Mouse (Mus musculus): ENCODE data around the gene Sox5. TPM values are rescaled to one million over a fixed set of nuclear protein-coding genes. Genes with fewer than 3 reads are reported as not detected.

Gene Sox5
- polyA plus RNA-seq, 1 experiment from 2014 or later = 34.6 TPM

- 91% methylated on average over 14 of the region's 14 CpGs for WGBS
- H3K4me1 ChIP-seq (ENCODE audit: control insufficient read depth, insufficient read depth, low read length) = no peaks in the 10 kb centered on the region
- H3K4me2 ChIP-seq (ENCODE audit: low read depth, low read length) = no peak overlapping the region
- no peak overlapping the region for H3K9ac ChIP-seq (replicated peaks; ENCODE audit: low read depth, low read length)
- H3K9me3 ChIP-seq (ENCODE audit: control insufficient read depth, low read length) = no peaks in the 10 kb centered on the region
- no peak overlapping the region for H3K27ac ChIP-seq (ENCODE audit: low read depth, low read length)
- no peaks in the 10 kb centered on the region for H3K27me3 ChIP-seq (ENCODE audit: control insufficient read depth, insufficient read depth, low read length)
- no peak overlapping the region for H3K4me3 ChIP-seq (ENCODE audit: low read depth, low read length)
- ATAC-seq (ENCODE audit: low read depth) = no peak
- H3K36me3 ChIP-seq (ENCODE audit: control insufficient read depth, insufficient read depth, low read length) = no peaks in the 10 kb centered on the region
Observed at GRCm38 (mm10) chr6:144756444-144756843, 25.3 kb downstream of the Sox5 start.

GRCm38 (mm10) chr6:144755304-144755703, 26.5 kb downstream of the Sox5 start:
- Histone ChIP-seq H3K9me3 (ENCODE audit: control insufficient read depth, low read length) (no peaks in the 10 kb centered on the region), H3K9ac (replicated peaks; ENCODE audit: low read depth, low read length) (no peak overlapping the region), H3K27me3 (ENCODE audit: control insufficient read depth, insufficient read depth, low read length) (no peaks in the 10 kb centered on the region), H3K27ac (ENCODE audit: low read depth, low read length) (no peak overlapping the region), H3K4me2 (ENCODE audit: low read depth, low read length) (no peak overlapping the region), H3K4me1 (ENCODE audit: control insufficient read depth, insufficient read depth, low read length) (no peaks in the 10 kb centered on the region), H3K4me3 (ENCODE audit: low read depth, low read length) (no peak overlapping the region), H3K36me3 (ENCODE audit: control insufficient read depth, insufficient read depth, low read length) (no peaks in the 10 kb centered on the region)
- WGBS = 91% methylated on average over 4 of the region's 4 CpGs
- no peak for ATAC-seq (ENCODE audit: low read depth)

GRCm38 (mm10) chr6:144754366-144754765, 27.4 kb downstream of the Sox5 start:
- Histone ChIP-seq H3K4me3 (ENCODE audit: low read depth, low read length) (no peak overlapping the region), H3K9me3 (ENCODE audit: control insufficient read depth, low read length) (no peaks in the 10 kb centered on the region), H3K36me3 (ENCODE audit: control insufficient read depth, insufficient read depth, low read length) (no peaks in the 10 kb centered on the region), H3K9ac (replicated peaks; ENCODE audit: low read depth, low read length) (no peak overlapping the region), H3K4me2 (ENCODE audit: low read depth, low read length) (no peak overlapping the region), H3K4me1 (ENCODE audit: control insufficient read depth, insufficient read depth, low read length) (no peaks in the 10 kb centered on the region), H3K27ac (ENCODE audit: low read depth, low read length) (no peak overlapping the region), H3K27me3 (ENCODE audit: control insufficient read depth, insufficient read depth, low read length) (no peaks in the 10 kb centered on the region)
- ATAC-seq (ENCODE audit: low read depth) = no peak

- Histone ChIP-seq H3K36me3 (ENCODE audit: control insufficient read depth, insufficient read depth, low read length) (no peaks in the 10 kb centered on the region), H3K4me1 (ENCODE audit: control insufficient read depth, insufficient read depth, low read length) (no peaks in the 10 kb centered on the region), H3K27ac (ENCODE audit: low read depth, low read length) (no peak overlapping the region), H3K4me3 (ENCODE audit: low read depth, low read length) (no peak overlapping the region), H3K9ac (replicated peaks; ENCODE audit: low read depth, low read length) (no peak overlapping the region), H3K9me3 (ENCODE audit: control insufficient read depth, low read length) (no peaks in the 10 kb centered on the region), H3K27me3 (ENCODE audit: control insufficient read depth, insufficient read depth, low read length) (no peaks in the 10 kb centered on the region), H3K4me2 (ENCODE audit: low read depth, low read length) (no peak overlapping the region)
- ATAC-seq (ENCODE audit: low read depth) = no peak
- WGBS = 20% methylated on average over 3 of the region's 3 CpGs
Observed at GRCm38 (mm10) chr6:144753963-144754296, 27.8 kb downstream of the Sox5 start.

- no peak overlapping the region for H3K4me3 ChIP-seq (ENCODE audit: low read depth, low read length)
- no peak overlapping the region for H3K4me2 ChIP-seq (ENCODE audit: low read depth, low read length)
- no peaks in the 10 kb centered on the region for H3K36me3 ChIP-seq (ENCODE audit: control insufficient read depth, insufficient read depth, low read length)
- H3K9me3 ChIP-seq (ENCODE audit: control insufficient read depth, low read length) = no peaks in the 10 kb centered on the region
- no peak overlapping the region for H3K27ac ChIP-seq (ENCODE audit: low read depth, low read length)
- H3K4me1 ChIP-seq (ENCODE audit: control insufficient read depth, insufficient read depth, low read length) = no peaks in the 10 kb centered on the region
- no peak for ATAC-seq (ENCODE audit: low read depth)
- no peaks in the 10 kb centered on the region for H3K27me3 ChIP-seq (ENCODE audit: control insufficient read depth, insufficient read depth, low read length)
- WGBS = 72% methylated on average over 13 of the region's 13 CpGs
- no peak overlapping the region for H3K9ac ChIP-seq (replicated peaks; ENCODE audit: low read depth, low read length)
Observed at GRCm38 (mm10) chr6:144753225-144753962, 28.4 kb downstream of the Sox5 start.

- 86% methylated on average over 4 of the region's 4 CpGs for WGBS
- Histone ChIP-seq H3K27ac (ENCODE audit: low read depth, low read length) (no peak overlapping the region), H3K9ac (replicated peaks; ENCODE audit: low read depth, low read length) (no peak overlapping the region), H3K27me3 (ENCODE audit: control insufficient read depth, insufficient read depth, low read length) (no peaks in the 10 kb centered on the region), H3K36me3 (ENCODE audit: control insufficient read depth, insufficient read depth, low read length) (no peaks in the 10 kb centered on the region), H3K4me2 (ENCODE audit: low read depth, low read length) (no peak overlapping the region), H3K4me3 (ENCODE audit: low read depth, low read length) (no peak overlapping the region), H3K4me1 (ENCODE audit: control insufficient read depth, insufficient read depth, low read length) (no peaks in the 10 kb centered on the region), H3K9me3 (ENCODE audit: control insufficient read depth, low read length) (no peaks in the 10 kb centered on the region)
- ATAC-seq (ENCODE audit: low read depth) = no peak
Observed at GRCm38 (mm10) chr6:144751581-144751980, 30.2 kb downstream of the Sox5 start.

GRCm38 (mm10) chr6:144750197-144750596, 31.6 kb downstream of the Sox5 start:
- H3K9ac ChIP-seq (replicated peaks; ENCODE audit: low read depth, low read length) = no peak overlapping the region

GRCm38 (mm10) chr6:144746436-144746835, 35.3 kb downstream of the Sox5 start:
- H3K9me3 ChIP-seq (ENCODE audit: control insufficient read depth, low read length) = no peaks in the 10 kb centered on the region
- 95% methylated on average over 10 of the region's 10 CpGs for WGBS
- no peaks in the 10 kb centered on the region for H3K27me3 ChIP-seq (ENCODE audit: control insufficient read depth, insufficient read depth, low read length)
- no peak overlapping the region for H3K27ac ChIP-seq (ENCODE audit: low read depth, low read length)
- no peak overlapping the region for H3K4me3 ChIP-seq (ENCODE audit: low read depth, low read length)
- ATAC-seq (ENCODE audit: low read depth) = no peak
- H3K36me3 ChIP-seq (ENCODE audit: control insufficient read depth, insufficient read depth, low read length) = no peaks in the 10 kb centered on the region
- H3K4me2 ChIP-seq (ENCODE audit: low read depth, low read length) = no peak overlapping the region
- no peaks in the 10 kb centered on the region for H3K4me1 ChIP-seq (ENCODE audit: control insufficient read depth, insufficient read depth, low read length)
- H3K9ac ChIP-seq (replicated peaks; ENCODE audit: low read depth, low read length) = no peak overlapping the region

More at GRCm38 (mm10) chr6:144750197-144750596, 31.6 kb downstream of the Sox5 start:
- H3K27me3 ChIP-seq (ENCODE audit: control insufficient read depth, insufficient read depth, low read length) = no peaks in the 10 kb centered on the region
- H3K4me3 ChIP-seq (ENCODE audit: low read depth, low read length) = no peak overlapping the region
- no peak overlapping the region for H3K27ac ChIP-seq (ENCODE audit: low read depth, low read length)
- H3K9me3 ChIP-seq (ENCODE audit: control insufficient read depth, low read length) = no peaks in the 10 kb centered on the region
- no peaks in the 10 kb centered on the region for H3K36me3 ChIP-seq (ENCODE audit: control insufficient read depth, insufficient read depth, low read length)
- no peaks in the 10 kb centered on the region for H3K4me1 ChIP-seq (ENCODE audit: control insufficient read depth, insufficient read depth, low read length)
- ATAC-seq (ENCODE audit: low read depth) = no peak
- WGBS = 67% methylated on average over 7 of the region's 7 CpGs
- no peak overlapping the region for H3K4me2 ChIP-seq (ENCODE audit: low read depth, low read length)

- no peak for ATAC-seq (ENCODE audit: low read depth)
- H3K36me3 ChIP-seq (ENCODE audit: control insufficient read depth, insufficient read depth, low read length) = no peaks in the 10 kb centered on the region
- WGBS = 61% methylated on average over 3 of the region's 3 CpGs
- H3K9ac ChIP-seq (replicated peaks; ENCODE audit: low read depth, low read length) = no peak overlapping the region
- no peak overlapping the region for H3K4me2 ChIP-seq (ENCODE audit: low read depth, low read length)
- no peaks in the 10 kb centered on the region for H3K4me1 ChIP-seq (ENCODE audit: control insufficient read depth, insufficient read depth, low read length)
- H3K27me3 ChIP-seq (ENCODE audit: control insufficient read depth, insufficient read depth, low read length) = no peaks in the 10 kb centered on the region
- H3K4me3 ChIP-seq (ENCODE audit: low read depth, low read length) = no peak overlapping the region
- no peak overlapping the region for H3K27ac ChIP-seq (ENCODE audit: low read depth, low read length)
- no peaks in the 10 kb centered on the region for H3K9me3 ChIP-seq (ENCODE audit: control insufficient read depth, low read length)
Observed at GRCm38 (mm10) chr6:144742559-144742958, 39.2 kb downstream of the Sox5 start.
